19 mouse cellular contexts compared by ENCODE assay signal in genomic region chr13:49073295-49073694, GRCm38 (mm10).
DNase-seq lines count a peak whose midpoint lies in the region; ATAC-seq and TF ChIP-seq lines count a peak whose summit lies in the region.
"Had no signal": no experiment of that assay in that cellular context is flagged by ENCODE, and none has a peak within 500 bp of the region (broad histone marks: within the 10 kb centered on the region; RNA-seq: fewer than 3 reads in every experiment).

No protein-coding gene starts in this region.

- H3K9me3 ChIP-seq in hindbrain, postnatal 0 days (ENCODE audit: low read length) = no peaks in the 10 kb centered on the region
- no peaks in the 10 kb centered on the region for H3K9me3 ChIP-seq in hindbrain, embryonic 10.5 days
- H3K9me3 ChIP-seq: embryonic facial prominence, embryonic 10.5 days; forebrain, embryonic 13.5 days; G1E; heart, embryonic 10.5 days had no signal

- no peak overlapping the region for H3K4me3 ChIP-seq in hindbrain, postnatal 0 days (ENCODE audit: low read length)
- no peak overlapping the region for H3K4me3 ChIP-seq in hindbrain, embryonic 10.5 days
- no peak overlapping the region for H3K4me3 ChIP-seq in left cerebral cortex, adult 2 months
- H3K4me3 ChIP-seq: embryonic facial prominence, embryonic 10.5 days; forebrain, embryonic 13.5 days; heart, embryonic 10.5 days had no signal

- no peak for TF ChIP-seq POLR2A in brain, embryonic 14.5 days (IDR thresholded peaks at IDR 0.05; ENCODE audit: borderline replicate concordance, extremely low read depth, insufficient read depth, insufficient read length, poor library complexity, severe bottlenecking)

- WGBS in hindbrain, postnatal 0 days = 73% methylated on average over 6 of the region's 6 CpGs
- WGBS in hindbrain, embryonic 10.5 days = 78% methylated on average over 6 of the region's 6 CpGs

- H3K27me3 ChIP-seq in hindbrain, postnatal 0 days (ENCODE audit: insufficient read depth, low read length) = no peaks in the 10 kb centered on the region
- H3K27me3 ChIP-seq in hindbrain, embryonic 10.5 days (ENCODE audit: insufficient read depth, poor library complexity, severe bottlenecking) = no peaks in the 10 kb centered on the region
- H3K27me3 ChIP-seq: forebrain, embryonic 13.5 days had no signal

- H3K9ac ChIP-seq in hindbrain, postnatal 0 days (replicated peaks; ENCODE audit: low read length) = no peak overlapping the region
- H3K9ac ChIP-seq: forebrain, embryonic 13.5 days; forebrain, postnatal 0 days; hindbrain, embryonic 14.5 days had no signal

- H3K36me3 ChIP-seq in hindbrain, postnatal 0 days (ENCODE audit: insufficient read depth, low read length) = peaks cover 38% of the 10 kb centered on the region
- H3K36me3 ChIP-seq in hindbrain, embryonic 10.5 days = peaks cover 82% of the 10 kb centered on the region
- H3K36me3 ChIP-seq: G1E; heart, embryonic 10.5 days had no signal

- no peak for ATAC-seq in hindbrain, postnatal 0 days
- ATAC-seq: forebrain, embryonic 13.5 days; forebrain, postnatal 0 days had no signal

- TF ChIP-seq CTCF in hindbrain, postnatal 0 days (IDR thresholded peaks at IDR 0.05; ENCODE audit: low read depth) = peak; percentile 17; the same call in 1 of the 2 replicates
- peak; percentile 26; the same call in 1 of the 2 replicates for TF ChIP-seq CTCF in left cerebral cortex, adult 2 months (IDR thresholded peaks at IDR 0.05)
- peak; percentile 15; the same call in 1 of the 2 replicates for TF ChIP-seq CTCF in brain, embryonic 14.5 days (IDR thresholded peaks at IDR 0.05; ENCODE audit: borderline replicate concordance, extremely low read depth, insufficient read depth, insufficient read length)

- no peak overlapping the region for H3K27ac ChIP-seq in hindbrain, postnatal 0 days
- H3K27ac ChIP-seq in hindbrain, embryonic 10.5 days = no peak overlapping the region
- H3K27ac ChIP-seq in left cerebral cortex, adult 2 months = no peak overlapping the region; the same call in 1 of the 2 replicates
- H3K27ac ChIP-seq: embryonic facial prominence, embryonic 10.5 days; forebrain, embryonic 13.5 days; heart, embryonic 10.5 days; hindbrain, embryonic 14.5 days had no signal

- intact Hi-C loops in left cerebral cortex, adult 2 months (cut with DNase I) = no loop called here

- no peak overlapping the region for H3K4me2 ChIP-seq in hindbrain, postnatal 0 days (ENCODE audit: low read depth, low read length)
- H3K4me2 ChIP-seq: forebrain, embryonic 13.5 days; hindbrain, embryonic 14.5 days had no signal

- DNase-seq in hindbrain, postnatal 0 days (ENCODE audit: low spot score) = no peak
- no peak for DNase-seq in hindbrain, embryonic 10.5 days (ENCODE audit: low spot score)
- no peak for DNase-seq in left cerebral cortex, adult 2 months (ENCODE audit: extremely low spot score in 1 of 2, low spot score in 2 of 2)
- DNase-seq in left cerebral cortex, adult 11 months (ENCODE audit: low spot score) = no peak
- DNase-seq in A20 (ENCODE audit: low read depth, low spot score) = peak; percentile 13
- DNase-seq in brain, embryonic 14.5 days (ENCODE audit: low read depth) = no peak
- DNase-seq in embryo, embryonic 10 days (ENCODE audit: low spot score) = no peak
- DNase-seq: adrenal gland, postnatal 10 days; cerebellum, adult 18-20 months; cerebellum, adult 9-11 months; cerebellum, postnatal 36 days; forebrain, postnatal 0 days; gastrocnemius, postnatal 25 days; heart, postnatal 10 days had no signal

- H3K4me1 ChIP-seq in hindbrain, postnatal 0 days (ENCODE audit: insufficient read depth, low read length) = no peaks in the 10 kb centered on the region
- peaks cover 7% of the 10 kb centered on the region; the same call in 1 of the 2 replicates for H3K4me1 ChIP-seq in hindbrain, embryonic 10.5 days (replicated peaks)
- H3K4me1 ChIP-seq: embryonic facial prominence, embryonic 10.5 days; forebrain, embryonic 13.5 days; heart, embryonic 10.5 days had no signal
